Mouse (Mus musculus) macrophage (primary cell): ENCODE results near the gene Selenos. TPM values are rescaled to one million over a fixed set of nuclear protein-coding genes. Genes with fewer than 3 reads are reported as not detected.

Experiments
- H3K27ac ChIP-seq: fragments of 350-480 bp; formaldehyde crosslinking; 2 replicates; pipeline ENCODE4 v1.9.0; 2021
- H3K36me3 ChIP-seq: fragments of 350-480 bp; formaldehyde crosslinking; 2 replicates; pipeline ENCODE4 v1.9.0; 2021; ENCODE audit errors: inconsistent target
- H3K4me3 ChIP-seq: fragments of 350-480 bp; formaldehyde crosslinking; 2 replicates; pipeline ENCODE4 v1.9.0; 2021; ENCODE audit errors: inconsistent target
- H3K79me2 ChIP-seq: fragments of 350-480 bp; formaldehyde crosslinking; 2 replicates; pipeline ENCODE4 v1.9.0; 2021; ENCODE audit errors: inconsistent target
- WGBS: methylation state at CpG from one replicate; pipeline ENCODE4 v1.1.7; 2026; ENCODE audit warnings: inconsistent platforms; ENCODE audit not compliant: missing documents; 5-methylcytosine and 5-hydroxymethylcytosine counted together
- polyA plus RNA-seq: library from polyadenylated mRNA; stranded (reverse); fragments of 250-400 nt; gene quantifications from 3 replicates; pipeline ENCODE4 v1.2.4, GENCODE M21; 2018; ENCODE audit warnings: inconsistent platforms

Selenos gene
- polyA plus RNA-seq, 1 experiment from 2014 or later: 70.7 TPM

DNA sequence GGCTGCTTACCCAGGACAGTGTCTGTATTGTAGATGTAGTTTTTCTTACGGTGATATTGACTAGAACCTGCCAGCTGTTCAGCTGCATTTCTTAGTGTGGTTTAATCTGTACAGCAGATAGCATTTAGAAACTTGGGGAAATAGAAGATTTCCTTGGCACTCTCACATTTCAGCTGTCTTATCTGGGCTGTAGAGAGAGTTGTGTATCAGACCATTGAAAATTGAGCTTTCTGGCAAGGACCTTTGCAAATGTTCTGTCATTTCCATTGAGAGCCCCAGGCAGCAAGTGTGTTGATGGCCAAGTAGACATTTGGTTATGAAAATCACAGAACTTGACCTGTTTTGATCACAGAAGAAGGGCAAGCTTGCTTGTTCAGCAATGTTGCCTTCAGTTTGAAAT is 40.7 kb downstream of the Selenos start:
- H3K79me2 ChIP-seq: peaks cover 79% of the 10 kb centered on the region
- no peaks in the 10 kb centered on the region for H3K36me3 ChIP-seq
- WGBS: 82% methylated on average over 1 of the region's 1 CpGs
- H3K27ac ChIP-seq: no peak overlapping the region
- H3K4me3 ChIP-seq: no peak overlapping the region

DNA sequence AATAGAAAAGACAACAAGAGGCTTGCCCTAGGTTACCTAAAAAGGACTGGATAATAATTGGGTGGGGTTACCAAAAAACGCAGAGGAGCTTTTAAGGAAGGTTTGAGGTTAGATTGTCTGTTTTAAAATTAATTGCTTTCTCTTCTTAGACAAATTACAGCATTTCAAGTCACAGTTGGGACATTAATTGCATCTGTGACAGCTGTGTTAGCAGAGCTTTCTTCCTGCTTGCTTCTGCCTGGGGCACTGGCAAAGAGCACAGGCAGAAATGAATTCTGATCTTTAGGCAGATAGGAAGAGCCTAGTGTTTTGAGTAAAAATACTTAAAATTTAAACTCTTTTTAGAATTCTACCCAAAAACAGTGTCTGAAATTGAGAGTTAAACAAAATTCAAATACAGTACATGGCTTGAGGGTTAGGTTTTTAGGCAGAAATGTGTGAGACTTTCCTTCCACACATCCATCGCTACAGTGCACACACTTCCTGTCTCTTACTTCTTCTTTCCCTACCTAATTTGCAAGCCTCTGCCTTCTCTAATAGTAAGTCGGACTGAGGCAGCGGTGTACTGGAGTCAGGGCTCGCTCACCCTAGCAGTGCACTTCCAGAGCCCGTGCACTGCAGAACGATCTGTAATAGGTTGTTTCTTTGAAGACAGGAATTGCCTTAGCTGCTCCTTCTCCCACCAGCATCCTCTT is 41.4 kb downstream of the Selenos start:
- Histone ChIP-seq H3K79me2 (peaks cover 72% of the 10 kb centered on the region), H3K36me3 (no peaks in the 10 kb centered on the region), H3K27ac (0 out of 2 replicates have a peak overlapping the region, but pooled peaks have one; percentile 5), H3K4me3 (no peak overlapping the region)
- under 1% methylated on average over 7 of the region's 7 CpGs for WGBS

- Histone ChIP-seq H3K4me3 (no peak overlapping the region), H3K27ac (no peak overlapping the region), H3K36me3 (no peaks in the 10 kb centered on the region), H3K79me2 (peaks cover 77% of the 10 kb centered on the region)
- 47% methylated on average over 11 of the region's 11 CpGs for WGBS
Measured at GRCm38 (mm10) chr7:66124551-66124968, 45.1 kb downstream of the Selenos start.

DNA sequence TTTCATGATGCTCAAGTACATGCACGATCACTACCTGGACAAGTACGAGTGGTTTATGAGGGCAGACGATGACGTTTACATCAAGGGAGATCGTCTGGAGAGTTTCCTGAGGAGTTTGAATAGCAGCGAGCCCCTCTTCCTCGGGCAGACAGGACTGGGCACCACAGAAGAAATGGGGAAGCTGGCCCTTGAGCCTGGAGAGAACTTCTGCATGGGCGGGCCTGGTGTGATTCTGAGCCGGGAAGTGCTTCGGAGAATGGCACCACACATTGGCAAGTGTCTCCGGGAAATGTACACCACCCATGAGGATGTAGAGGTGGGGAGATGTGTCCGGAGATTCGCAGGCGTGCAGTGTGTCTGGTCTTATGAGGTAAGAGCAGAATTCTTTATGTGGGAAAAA is 45.9 kb downstream of the Selenos start:
- H3K4me3 ChIP-seq: no peak overlapping the region
- WGBS: 9% methylated on average over 14 of the region's 14 CpGs

GRCm38 (mm10) chr7:66127951-66128645 is 48.6 kb downstream of the Selenos start:
- no peaks in the 10 kb centered on the region for H3K36me3 ChIP-seq
- H3K79me2 ChIP-seq: peaks cover 82% of the 10 kb centered on the region
- 100% methylated on average over 4 of the region's 4 CpGs for whole genome bisulfite sequencing
- no peak overlapping the region for H3K4me3 ChIP-seq
- H3K27ac ChIP-seq: no peak overlapping the region

More for the DNA sequence above, 45.9 kb downstream of the Selenos start:
- no peak overlapping the region for H3K27ac ChIP-seq
- H3K79me2 ChIP-seq: peaks cover 77% of the 10 kb centered on the region
- no peaks in the 10 kb centered on the region for H3K36me3 ChIP-seq

GRCm38 (mm10) chr7:66128857-66129256 is 49.4 kb downstream of the Selenos start:
- 67% methylated on average over 3 of the region's 3 CpGs for WGBS
- H3K36me3 ChIP-seq: no peaks in the 10 kb centered on the region

GRCm38 (mm10) chr7:66130296-66130695 is 50.8 kb downstream of the Selenos start:
- Histone ChIP-seq H3K36me3 (no peaks in the 10 kb centered on the region), H3K4me3 (no peak overlapping the region), H3K27ac (no peak overlapping the region), H3K79me2 (peaks cover 81% of the 10 kb centered on the region)
- WGBS: 83% methylated on average over 2 of the region's 2 CpGs

More at GRCm38 (mm10) chr7:66128857-66129256, 49.4 kb downstream of the Selenos start:
- Histone ChIP-seq H3K27ac (no peak overlapping the region), H3K4me3 (no peak overlapping the region), H3K79me2 (peaks cover 74% of the 10 kb centered on the region)

- H3K27ac ChIP-seq: no peak overlapping the region
- WGBS: 90% methylated on average over 4 of the region's 4 CpGs
- no peak overlapping the region for H3K4me3 ChIP-seq
- no peaks in the 10 kb centered on the region for H3K36me3 ChIP-seq
- H3K79me2 ChIP-seq: peaks cover 79% of the 10 kb centered on the region
Measured at GRCm38 (mm10) chr7:66131776-66132421, 52.5 kb downstream of the Selenos start.

- 28% methylated on average over 3 of the region's 3 CpGs for WGBS
- no peaks in the 10 kb centered on the region for H3K36me3 ChIP-seq
Measured at GRCm38 (mm10) chr7:66134154-66134553, 54.7 kb downstream of the Selenos start.

GRCm38 (mm10) chr7:66135644-66136043 is 56.2 kb downstream of the Selenos start:
- H3K27ac ChIP-seq: peak overlapping the region; percentile 75
- no peaks in the 10 kb centered on the region for H3K36me3 ChIP-seq
- 27% methylated on average over 3 of the region's 3 CpGs for WGBS
- no peak overlapping the region for H3K4me3 ChIP-seq
- peaks cover 75% of the 10 kb centered on the region for H3K79me2 ChIP-seq

More at GRCm38 (mm10) chr7:66134154-66134553, 54.7 kb downstream of the Selenos start:
- H3K79me2 ChIP-seq: peaks cover 79% of the 10 kb centered on the region
- no peak overlapping the region for H3K4me3 ChIP-seq
- H3K27ac ChIP-seq: no peak overlapping the region

DNA sequence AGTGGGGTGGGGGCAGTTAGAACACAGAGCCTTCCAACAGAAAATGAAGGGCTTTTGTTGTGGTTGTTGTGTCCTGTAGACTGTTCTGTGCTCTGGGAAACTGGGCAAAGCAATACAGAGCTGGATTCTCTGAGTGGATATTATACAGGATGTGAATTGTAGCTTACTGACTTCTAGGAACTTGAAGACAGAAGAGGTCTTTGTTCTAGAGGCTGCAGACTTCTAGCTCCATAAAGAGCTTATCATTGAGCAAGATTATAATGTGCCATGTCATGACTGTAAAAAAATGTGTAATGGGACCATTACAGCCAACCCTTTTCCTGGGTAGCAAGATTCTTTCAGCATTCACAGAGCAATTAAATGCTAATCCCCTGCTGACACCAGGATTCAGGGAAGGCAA is 56.7 kb downstream of the Selenos start:
- Histone ChIP-seq H3K79me2 (peaks cover 75% of the 10 kb centered on the region), H3K36me3 (no peaks in the 10 kb centered on the region), H3K27ac (peak overlapping the region; percentile 75), H3K4me3 (no peak overlapping the region)

GRCm38 (mm10) chr7:66137309-66137708 is 57.9 kb downstream of the Selenos start:
- Histone ChIP-seq H3K79me2 (peaks cover 77% of the 10 kb centered on the region), H3K36me3 (no peaks in the 10 kb centered on the region), H3K27ac (no peak overlapping the region), H3K4me3 (no peak overlapping the region)
- 81% methylated on average over 4 of the region's 4 CpGs for WGBS

GRCm38 (mm10) chr7:66138301-66138700 is 58.9 kb downstream of the Selenos start:
- no peak overlapping the region for H3K27ac ChIP-seq
- no peak overlapping the region for H3K4me3 ChIP-seq
- 54% methylated on average over 1 of the region's 4 CpGs for WGBS
- no peaks in the 10 kb centered on the region for H3K36me3 ChIP-seq
- H3K79me2 ChIP-seq: peaks cover 81% of the 10 kb centered on the region

DNA sequence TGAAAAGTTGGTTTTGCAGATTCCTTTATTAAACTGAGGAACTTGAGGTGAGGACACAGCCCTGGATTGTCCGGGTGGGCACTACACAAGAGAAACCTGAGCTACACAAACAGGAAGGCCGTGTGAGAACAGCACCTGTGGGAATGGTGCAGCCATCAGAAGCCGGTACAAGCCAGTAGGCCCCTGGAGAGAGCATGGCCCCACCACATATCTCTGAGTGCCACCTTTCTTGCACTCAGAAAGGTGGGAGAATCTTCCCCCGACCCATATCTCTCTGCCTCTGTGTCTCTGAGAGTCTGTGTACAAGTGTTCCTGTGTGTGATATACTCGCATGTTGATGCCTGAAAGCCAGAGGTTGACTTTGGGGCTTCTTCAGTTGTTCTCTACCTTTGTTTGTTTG is 59.4 kb downstream of the Selenos start:
- no peaks in the 10 kb centered on the region for H3K36me3 ChIP-seq
- peaks cover 86% of the 10 kb centered on the region for H3K79me2 ChIP-seq
- H3K4me3 ChIP-seq: no peak overlapping the region
- 94% methylated on average over 5 of the region's 5 CpGs for WGBS
- no peak overlapping the region for H3K27ac ChIP-seq
